15 mouse cellular contexts compared by ENCODE assay signal in genomic region chr6:29287481-29287880, GRCm38 (mm10). TPM values are rescaled to one million over a fixed set of nuclear protein-coding genes. Genes with fewer than 3 reads are reported as not detected.
"Had no signal": no experiment of that assay in that cellular context is flagged by ENCODE, and none has a peak within 500 bp of the region (broad histone marks: within the 10 kb centered on the region; RNA-seq: fewer than 3 reads in every experiment).

No protein-coding gene starts in this region.

- DNase-seq: lung, adult 2 months; lung, postnatal 36 days; retina, postnatal 1 day; right cerebral cortex, postnatal 4 days; spleen, adult 18-20 months had no signal

- H3K4me1 ChIP-seq: hindbrain, embryonic 12.5 days; limb, embryonic 12.5 days; liver, embryonic 15.5 days had no signal

- H3K9me3 ChIP-seq: hindbrain, embryonic 12.5 days; limb, embryonic 12.5 days; liver, embryonic 15.5 days had no signal

- H3K4me2 ChIP-seq: hindbrain, embryonic 12.5 days; limb, embryonic 12.5 days; liver, embryonic 15.5 days had no signal

- H3K36me3 ChIP-seq: hindbrain, embryonic 12.5 days; limb, embryonic 12.5 days; liver, embryonic 15.5 days had no signal

- H3K9ac ChIP-seq: hindbrain, embryonic 12.5 days; limb, embryonic 12.5 days; liver, embryonic 15.5 days had no signal

- H3K27ac ChIP-seq: hindbrain, embryonic 12.5 days; layer of hippocampus, adult 2 months; limb, embryonic 12.5 days; liver, embryonic 15.5 days had no signal

- ATAC-seq: hindbrain, embryonic 16.5 days; intestine, postnatal 0 days; lung, postnatal 0 days had no signal

- H3K4me3 ChIP-seq: hindbrain, embryonic 12.5 days; layer of hippocampus, adult 2 months; limb, embryonic 12.5 days; liver, embryonic 15.5 days had no signal

- H3K27me3 ChIP-seq: hindbrain, embryonic 12.5 days; liver, embryonic 15.5 days had no signal

RNA-seq across cellular contexts. Expression of gene Fam71f2, which starts 8.1 kb away (rescaled TPM):
- polyA plus RNA-seq: intestine, postnatal 0 days; liver, adult 2 months had no signal

RNA-seq across cellular contexts. Expression of gene Fam71f1, which starts 31.5 kb away (rescaled TPM):
- polyA plus RNA-seq: hindbrain, embryonic 12.5 days; hindbrain, embryonic 16.5 days; inflammation-experienced regulatory T-cells, adult 6 months; intestine, postnatal 0 days; limb, embryonic 12.5 days; liver, adult 2 months; liver, embryonic 15.5 days; lung, adult 2 months; lung, postnatal 0 days; stomach, embryonic 14.5 days had no signal
